Mouse (Mus musculus) induced T-regulatory cell, adult 2 months (primary cell): ENCODE data around the gene Gm4922.

Experiments used
- DNase-seq: peaks from one replicate; pipeline ENCODE4 v3.0.0-alpha.2; 2012; ENCODE audit warnings: low read depth

The Gm4922 gene

GRCm38 (mm10) chr10:18786693-18787092, at the start of gene Gm4922:
TSS of gene Gm4922 (minus strand) at chr10:18786793.
- no peak for DNase-seq

DNA sequence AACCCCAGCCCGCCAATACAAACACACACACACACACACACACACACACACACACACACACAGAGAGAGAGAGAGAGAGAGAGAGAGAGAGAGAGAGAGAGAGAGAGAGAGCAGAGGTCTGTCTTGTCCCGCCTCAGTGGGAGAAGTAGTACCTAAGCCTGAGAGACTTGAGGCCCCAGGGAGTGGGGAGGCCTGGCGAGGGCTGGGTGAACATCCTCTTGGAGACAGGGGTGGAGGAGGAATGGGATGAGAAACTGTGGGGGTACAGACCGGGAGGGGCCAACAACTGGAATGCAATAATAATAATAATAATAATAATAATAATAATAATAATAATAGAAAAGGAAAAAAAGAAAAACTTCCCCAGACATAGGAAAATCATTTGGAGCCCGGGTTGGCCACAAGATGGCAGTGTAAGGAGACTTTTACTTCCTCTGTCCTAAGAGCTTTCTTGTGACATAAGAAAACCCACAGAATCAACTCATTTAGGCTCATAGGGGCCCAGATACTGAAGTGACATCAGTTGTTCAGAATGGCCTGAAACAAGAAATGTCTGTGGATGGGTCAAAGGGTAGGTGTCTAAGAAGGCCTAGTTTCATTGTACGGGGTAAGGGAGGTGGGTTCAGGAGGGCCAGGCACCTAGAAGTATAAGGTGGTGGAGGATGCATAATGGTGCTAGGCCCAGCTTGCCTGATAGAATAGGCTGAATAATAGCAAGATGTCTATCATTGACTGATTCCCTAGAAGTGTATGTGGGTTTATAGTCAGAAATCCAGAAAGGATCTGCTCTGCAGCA, 49.3 kb upstream of the Gm4922 start:
- peak; percentile 65 for DNase-seq

- no peak for DNase-seq
Observed at GRCm38 (mm10) chr10:18834389-18834788, 47.8 kb upstream of the Gm4922 start.

DNA sequence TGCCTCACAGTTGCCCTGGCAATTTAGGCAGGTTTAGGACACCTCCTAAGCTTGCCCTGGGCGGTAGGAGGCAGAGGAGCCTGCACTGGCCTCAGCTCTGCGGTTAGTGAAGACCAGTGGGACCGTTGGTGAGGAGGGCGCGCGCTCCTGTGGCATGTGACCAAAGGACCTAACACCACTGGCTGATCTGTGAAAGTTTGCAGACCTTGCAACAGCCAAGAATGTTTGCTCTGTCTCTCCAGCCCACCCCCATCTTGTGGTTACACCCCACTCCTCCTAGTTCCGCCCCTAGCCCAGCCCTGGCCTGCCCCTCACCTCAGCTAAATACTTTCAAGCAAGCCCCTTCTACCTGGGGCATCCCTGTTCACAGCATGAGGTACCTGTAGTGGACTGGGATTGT, 45.2 kb upstream of the Gm4922 start:
- DNase-seq, result no peak

- DNase-seq, result no peak
Observed at GRCm38 (mm10) chr10:18830359-18830758, 43.8 kb upstream of the Gm4922 start.

DNA sequence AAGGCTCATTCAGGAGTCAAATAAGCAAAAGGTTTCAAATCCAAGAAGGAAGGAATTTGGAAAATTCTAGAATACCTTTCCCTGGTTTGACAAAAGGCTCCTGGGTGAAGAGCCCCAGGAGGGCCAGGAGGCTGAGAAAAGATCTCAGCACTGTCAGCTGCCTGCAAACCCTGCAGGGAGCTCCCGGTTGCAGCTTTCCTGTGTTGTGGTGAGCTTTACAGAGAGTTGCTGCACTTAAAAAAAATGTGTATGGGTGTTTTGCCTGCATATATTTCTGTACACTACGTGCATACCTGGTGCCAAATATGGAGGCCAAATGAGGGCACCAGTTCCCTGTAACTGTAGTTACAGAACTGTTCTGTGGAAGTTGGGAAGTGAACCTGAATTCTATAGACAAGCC, 41.3 kb upstream of the Gm4922 start:
- no peak for DNase-seq

- no peak for DNase-seq
Observed at GRCm38 (mm10) chr10:18826107-18826506, 39.5 kb upstream of the Gm4922 start.

DNA sequence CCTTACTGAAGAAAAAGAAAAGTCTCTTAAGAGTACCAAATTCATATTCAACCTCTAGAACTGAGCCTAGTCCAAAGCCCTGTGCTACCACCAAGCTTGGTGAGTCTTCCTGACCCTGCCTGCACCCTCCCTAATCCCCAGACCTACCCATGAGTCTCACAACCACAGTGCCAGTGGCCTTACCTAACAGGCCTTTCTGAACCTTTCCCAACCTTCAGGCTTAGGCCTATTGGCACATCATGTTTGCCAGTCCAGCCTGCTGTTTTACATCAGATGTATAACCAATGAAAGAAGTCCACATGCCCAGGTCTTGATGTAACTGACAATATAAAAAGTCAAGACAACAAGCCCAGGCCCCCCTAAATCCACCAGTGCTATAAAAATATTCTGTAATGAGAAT, 38.5 kb upstream of the Gm4922 start:
- DNase-seq, result no peak

DNA sequence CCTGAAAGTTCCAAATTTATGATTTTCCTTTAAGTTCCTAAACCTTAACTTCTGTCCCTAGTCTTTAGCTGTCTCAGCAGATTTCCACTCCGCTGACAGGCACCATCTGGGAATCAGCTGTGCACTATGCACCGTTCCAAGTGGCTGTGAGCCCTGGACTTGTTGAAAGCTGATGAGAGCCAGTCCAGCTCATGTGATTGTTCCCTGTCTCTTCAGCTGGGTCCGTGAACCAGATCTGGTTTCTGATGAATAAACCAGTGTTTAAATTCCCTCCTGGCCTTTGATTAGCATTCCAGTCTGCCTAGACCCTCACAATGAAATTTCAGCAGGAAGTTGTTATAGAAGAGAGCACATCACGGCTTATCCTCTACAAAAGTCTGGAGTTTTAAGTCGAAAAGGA, 30.0 kb upstream of the Gm4922 start:
- no peak for DNase-seq

DNA sequence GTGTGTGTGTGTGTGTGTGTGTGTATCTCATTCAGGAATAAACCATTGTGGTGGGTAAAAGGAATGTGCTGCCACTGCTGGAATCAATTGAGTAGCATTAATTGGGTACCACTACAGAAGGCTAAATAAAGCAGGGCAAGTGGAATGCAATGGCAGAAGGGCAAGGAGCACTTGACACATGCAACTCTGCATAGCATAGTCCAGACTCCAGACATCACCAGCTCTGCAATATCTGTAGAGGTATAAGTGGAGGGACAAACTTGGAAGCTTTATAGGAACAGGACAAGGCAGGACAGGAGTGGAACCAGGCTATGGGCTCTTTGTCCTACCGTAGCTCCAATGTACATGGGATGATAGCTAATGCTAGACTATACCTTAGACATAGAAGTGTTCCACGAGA, 25.2 kb upstream of the Gm4922 start:
- no peak for DNase-seq

DNA sequence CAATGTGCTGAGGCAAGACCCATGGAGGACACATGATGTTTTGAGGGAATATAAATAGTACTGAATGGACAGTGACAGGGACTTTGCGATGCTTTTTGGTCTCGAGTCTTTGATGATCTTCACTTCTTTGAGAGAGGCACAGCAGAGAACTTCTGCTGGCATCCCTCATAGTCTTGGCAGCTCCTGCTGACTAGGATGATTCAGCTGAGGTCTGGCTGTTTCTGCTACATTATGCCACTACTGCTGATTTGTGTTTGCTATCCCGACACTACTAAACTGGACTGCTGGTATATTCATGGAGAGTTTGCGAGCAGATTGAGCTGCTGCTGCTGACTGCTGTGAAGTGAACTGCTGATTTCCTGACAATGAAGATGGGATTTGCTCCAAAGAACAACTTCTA, 3.5 kb upstream of the Gm4922 start:
- DNase-seq, result no peak

DNA sequence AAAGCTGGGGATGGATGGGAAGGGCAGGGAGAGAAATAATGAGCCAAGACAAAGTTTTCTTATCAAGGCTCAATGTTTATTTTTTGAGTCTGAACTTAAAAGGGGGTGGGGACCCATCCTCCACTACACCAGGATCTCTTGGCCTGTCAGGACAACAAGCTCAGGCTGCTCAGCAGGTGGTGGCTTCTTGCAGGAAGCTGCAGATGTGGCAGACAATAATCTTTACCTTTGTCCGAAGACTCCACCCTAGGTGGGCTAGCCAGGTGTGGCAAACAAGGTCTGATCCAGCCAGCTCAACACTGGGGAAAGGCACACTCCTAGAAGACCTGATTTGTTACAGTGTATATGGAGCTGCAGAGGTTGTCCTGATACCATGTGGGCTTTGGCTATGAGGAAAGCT, 2.0 kb upstream of the Gm4922 start:
- no peak for DNase-seq

DNA sequence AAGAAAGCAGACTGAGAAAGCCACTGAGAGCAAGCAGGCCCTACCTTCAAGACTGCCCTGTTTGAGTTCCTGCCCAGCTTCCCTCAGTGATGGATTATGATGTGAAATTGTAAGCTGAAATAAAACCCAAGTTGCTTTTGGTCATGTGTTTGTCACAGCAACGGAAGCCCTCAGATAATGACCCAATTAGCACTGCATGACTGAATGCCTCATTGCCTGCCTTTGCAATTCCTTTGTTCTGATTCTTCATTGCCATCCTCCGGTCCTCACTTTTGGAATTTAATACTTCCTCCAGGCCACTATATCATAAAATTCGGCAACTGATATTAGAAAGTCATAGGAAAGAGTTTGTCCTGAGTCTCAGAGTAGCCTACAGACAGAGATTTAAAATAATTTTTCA, 9.0 kb downstream of the Gm4922 start:
- DNase-seq, result no peak

- DNase-seq, result no peak
Observed at GRCm38 (mm10) chr10:18772537-18773179, 13.9 kb downstream of the Gm4922 start.

DNA sequence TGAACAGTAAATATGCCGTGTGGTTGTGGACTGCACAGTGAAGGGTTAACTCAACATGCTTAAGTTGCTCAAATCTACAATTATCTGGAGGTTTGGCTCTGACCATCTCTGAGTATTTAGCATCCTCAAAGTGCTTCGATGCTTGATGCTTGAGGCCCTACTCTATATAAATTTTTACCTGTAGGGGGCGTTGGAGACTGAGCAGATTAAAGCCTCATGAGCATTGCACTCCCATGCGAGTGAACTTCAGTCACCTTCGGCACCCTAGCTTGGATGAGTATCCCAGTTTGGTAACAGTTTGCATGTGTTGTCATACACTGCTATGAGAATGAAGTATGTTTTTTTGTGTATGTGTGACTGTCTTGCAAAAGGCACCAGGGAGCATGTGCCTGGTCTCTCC, 16.7 kb downstream of the Gm4922 start:
- peak; percentile 6 for DNase-seq

DNA sequence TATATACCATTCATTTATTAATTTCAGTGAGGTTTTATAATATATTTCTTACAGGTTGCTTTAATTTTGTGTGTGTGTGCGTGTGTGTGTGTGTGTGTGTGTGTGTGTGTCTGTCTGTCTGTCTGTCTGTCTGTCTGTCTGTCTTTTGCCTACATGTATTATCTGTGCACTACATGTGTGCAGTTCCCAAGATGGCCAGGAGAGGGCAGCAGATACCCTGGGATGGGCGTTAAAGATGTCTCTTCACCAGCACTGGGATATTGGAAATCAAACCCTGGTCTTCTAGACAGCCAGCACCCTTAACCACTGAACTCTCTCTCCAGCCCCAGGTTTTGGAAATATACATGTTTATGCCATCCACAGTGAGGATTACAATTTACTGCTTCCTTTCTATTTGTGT, 26.4 kb downstream of the Gm4922 start:
- peak; percentile 65 for DNase-seq

- DNase-seq, result no peak
Observed at GRCm38 (mm10) chr10:18750057-18750456, 36.5 kb downstream of the Gm4922 start.

GRCm38 (mm10) chr10:18743286-18744142, 43.1 kb downstream of the Gm4922 start, which contains the start of gene Arfgef3:
TSS of gene Arfgef3 (minus strand) at chr10:18743949.
- peak; percentile 60 for DNase-seq

DNA sequence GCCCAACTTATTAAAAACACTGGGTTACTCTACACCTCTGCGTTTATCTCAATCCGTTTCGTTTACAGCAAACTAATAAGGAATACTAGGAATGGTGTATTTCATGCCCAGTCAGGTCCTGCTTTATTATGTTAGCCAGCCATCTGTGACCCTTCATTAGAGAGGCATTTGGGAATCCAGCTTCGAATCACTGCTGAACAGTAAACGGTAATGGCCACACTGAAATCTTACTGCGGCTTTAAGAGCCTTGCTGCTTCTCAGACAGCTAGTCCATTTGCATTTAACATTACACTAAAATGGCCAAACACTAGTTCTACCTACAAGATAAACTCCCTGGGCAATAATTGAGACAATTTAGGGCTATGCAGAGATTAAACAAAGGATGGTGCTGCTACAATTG, 44.5 kb downstream of the Gm4922 start:
- DNase-seq, result no peak

DNA sequence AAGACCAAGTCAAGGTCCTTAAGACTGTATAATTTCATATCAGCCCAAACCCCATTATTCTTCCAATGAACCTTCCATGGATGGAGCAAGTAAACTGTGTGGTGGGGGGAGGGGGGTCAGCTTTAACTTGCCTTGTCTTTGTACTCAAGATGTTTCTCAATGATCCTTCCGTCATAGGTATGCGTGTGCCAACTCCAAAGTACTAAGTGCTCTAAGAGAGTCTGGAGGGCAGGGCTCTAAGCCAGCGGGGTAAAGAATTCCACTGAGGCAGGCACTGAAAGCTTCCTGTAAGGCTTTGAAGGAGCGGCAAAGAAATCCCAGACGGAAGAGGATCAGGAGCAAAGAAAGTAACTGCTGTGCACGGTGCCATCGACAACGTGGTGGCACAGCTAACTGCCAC, 45.6 kb downstream of the Gm4922 start:
- DNase-seq, result no peak
